Mouse (Mus musculus) bone marrow macrophage, adult 2 months (primary cell): ENCODE measurements around the gene Egln3. TPM values are rescaled to one million over a fixed set of nuclear protein-coding genes. Genes with fewer than 3 reads are reported as not detected.

Source experiments
- H3K27ac ChIP-seq: 2 replicates; pipeline ENCODE4 v1.5.1; 2012; ENCODE audit warnings: low read depth, low read length; ENCODE audit not compliant: insufficient read depth
- H3K4me1 ChIP-seq: 2 replicates; pipeline ENCODE4 v1.6.1; 2012; ENCODE audit warnings: low read length; ENCODE audit not compliant: control insufficient read depth, insufficient read depth
- H3K4me3 ChIP-seq: 2 replicates; pipeline ENCODE4 v1.5.1; 2012; ENCODE audit warnings: mild to moderate bottlenecking, low read length, moderate library complexity; ENCODE audit not compliant: insufficient read depth
- CTCF ChIP-seq: IDR thresholded peaks from 2 replicates; pipeline ENCODE4 v1.5.1; 2012; ENCODE audit warnings: low read depth, mild to moderate bottlenecking, low read length, moderate library complexity
- POLR2A ChIP-seq: IDR thresholded peaks from 2 replicates; pipeline ENCODE4 v1.6.1; 2012; ENCODE audit warnings: mild to moderate bottlenecking, low read depth, low read length, borderline replicate concordance
- polyA plus RNA-seq: library from polyadenylated mRNA; stranded (reverse); fragments of >200 nt; gene quantifications from 2 replicates; pipeline ENCODE4 v1.2.4, GENCODE M21; 2012; ENCODE audit not compliant: missing spikeins, insufficient read depth, insufficient read length

Gene Egln3
- polyA plus RNA-seq, result 1.7 and 2.5 TPM in 2 replicates

DNA sequence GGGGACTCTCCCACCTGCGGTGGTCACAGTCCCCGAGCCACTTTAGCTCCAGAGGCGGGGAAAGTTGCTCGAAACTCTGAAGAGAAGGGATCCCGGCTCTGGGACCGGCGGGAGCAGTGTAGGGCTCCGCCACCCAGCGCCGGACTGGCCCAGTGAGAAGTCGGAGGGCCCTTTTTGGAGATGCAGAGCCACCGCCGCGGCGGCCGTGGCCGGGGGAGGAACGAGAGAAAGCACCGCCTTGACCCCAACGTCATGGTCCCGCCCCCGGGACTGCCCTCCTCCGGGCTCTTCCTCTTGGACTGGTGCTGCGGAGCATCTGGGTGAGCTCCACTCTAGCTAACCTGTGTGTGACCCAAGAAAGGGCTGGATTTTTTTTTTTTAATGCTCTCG lies at the start of gene Egln3:
Gene Egln3 (minus strand): TSS at position 205 of the 390 bp plus-strand sequence.
- no peak; the same call in 1 of the 2 replicates for TF ChIP-seq POLR2A
- no peak for TF ChIP-seq CTCF
- Histone ChIP-seq H3K4me3 (peak within 1 kb of the TSS; percentile 90), H3K27ac (no peak within 1 kb of the TSS), H3K4me1 (peaks cover 17% of the 10 kb centered on the region)

DNA sequence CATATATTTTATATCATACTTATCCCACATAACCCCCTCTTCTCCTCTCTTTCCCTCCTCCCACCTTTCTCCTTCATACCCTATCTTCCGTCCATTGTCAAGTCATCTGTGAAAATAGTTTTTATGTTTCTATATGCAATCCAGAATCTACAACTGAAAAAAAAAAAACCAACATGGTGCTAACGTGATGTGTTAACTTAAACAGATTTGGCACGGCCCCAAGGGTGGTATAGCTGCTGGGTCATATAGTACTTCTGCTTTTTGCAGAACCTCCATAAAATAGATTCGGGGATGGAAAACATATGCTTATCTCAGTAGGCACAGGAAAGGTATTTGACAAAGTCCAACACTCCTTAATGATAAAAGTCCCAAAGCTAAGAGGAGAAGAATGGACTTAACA lies 49.8 kb upstream of the Egln3 start:
- no peak overlapping the region for H3K4me3 ChIP-seq
- TF ChIP-seq CTCF (no peak), POLR2A (no peak)
- peaks cover 6% of the 10 kb centered on the region for H3K4me1 ChIP-seq
- no peak overlapping the region for H3K27ac ChIP-seq

DNA sequence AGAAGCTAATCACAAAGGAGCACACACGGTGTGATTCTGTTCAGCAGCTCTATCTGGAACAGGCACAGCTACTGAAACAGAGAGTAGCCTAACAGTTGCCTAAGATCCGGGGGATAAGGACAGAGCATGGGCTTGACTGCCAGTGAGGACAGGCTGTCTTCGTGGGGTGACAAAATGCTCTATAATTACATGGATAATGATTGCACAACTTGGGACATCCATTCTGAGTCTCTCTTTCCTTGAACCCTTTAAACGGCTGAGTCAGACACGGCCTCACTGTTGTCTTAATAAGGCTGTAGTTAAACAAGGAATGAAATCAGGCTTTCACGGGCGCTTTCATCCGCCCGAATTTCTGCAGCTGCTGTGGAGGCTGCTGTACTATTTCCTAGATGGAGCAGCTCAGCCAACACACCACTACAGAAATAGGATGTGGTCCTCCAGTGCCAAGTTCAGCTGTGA lies 48.3 kb upstream of the Egln3 start:
- no peak overlapping the region for H3K27ac ChIP-seq
- H3K4me1 ChIP-seq, result peaks cover 6% of the 10 kb centered on the region
- no peak for TF ChIP-seq POLR2A
- no peak for TF ChIP-seq CTCF
- no peak overlapping the region for H3K4me3 ChIP-seq

DNA sequence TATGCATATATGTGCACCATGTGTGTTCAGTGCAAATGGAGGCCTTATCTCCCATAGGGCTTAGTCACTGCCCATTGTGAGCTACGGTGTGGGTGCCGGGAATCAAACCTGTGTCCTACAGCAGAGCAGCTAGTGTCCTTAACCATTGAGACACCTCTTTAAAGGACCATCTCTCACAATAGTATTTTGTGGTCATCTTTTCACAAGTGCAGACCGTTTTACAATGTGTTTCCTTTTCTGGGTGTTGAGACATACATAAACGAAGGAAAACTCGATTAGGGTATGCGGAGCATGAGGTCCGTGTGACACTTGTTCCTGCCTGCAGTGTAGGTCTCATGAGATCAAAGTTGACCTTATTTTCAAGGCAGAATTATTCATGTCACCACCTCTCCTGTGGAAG lies 44.2 kb upstream of the Egln3 start:
- Histone ChIP-seq H3K27ac (no peak overlapping the region), H3K4me1 (peaks cover 5% of the 10 kb centered on the region), H3K4me3 (no peak overlapping the region)
- TF ChIP-seq POLR2A (no peak), CTCF (no peak)

DNA sequence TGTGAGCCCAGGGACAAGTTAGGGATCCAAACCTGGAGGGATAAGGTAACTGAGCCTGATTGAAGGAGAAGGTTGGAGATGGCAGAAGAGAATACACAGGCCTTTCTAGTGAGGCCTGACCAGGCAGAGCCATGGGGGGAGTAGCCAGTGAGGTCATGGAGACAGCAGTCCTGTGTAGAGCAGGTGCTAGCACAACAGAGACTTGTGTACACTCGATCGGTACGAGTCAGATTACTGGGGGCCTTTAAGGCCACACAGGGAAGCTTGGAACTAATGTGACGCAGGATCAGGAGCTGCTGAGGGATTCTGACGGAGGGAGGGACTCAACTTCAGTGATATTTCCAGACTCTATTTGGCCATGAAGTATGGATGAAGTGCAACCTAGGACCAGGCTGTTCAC lies 39.5 kb upstream of the Egln3 start:
- no peaks in the 10 kb centered on the region for H3K4me1 ChIP-seq
- H3K4me3 ChIP-seq, result no peak overlapping the region
- H3K27ac ChIP-seq, result no peak overlapping the region
- TF ChIP-seq CTCF (no peak), POLR2A (no peak)

DNA sequence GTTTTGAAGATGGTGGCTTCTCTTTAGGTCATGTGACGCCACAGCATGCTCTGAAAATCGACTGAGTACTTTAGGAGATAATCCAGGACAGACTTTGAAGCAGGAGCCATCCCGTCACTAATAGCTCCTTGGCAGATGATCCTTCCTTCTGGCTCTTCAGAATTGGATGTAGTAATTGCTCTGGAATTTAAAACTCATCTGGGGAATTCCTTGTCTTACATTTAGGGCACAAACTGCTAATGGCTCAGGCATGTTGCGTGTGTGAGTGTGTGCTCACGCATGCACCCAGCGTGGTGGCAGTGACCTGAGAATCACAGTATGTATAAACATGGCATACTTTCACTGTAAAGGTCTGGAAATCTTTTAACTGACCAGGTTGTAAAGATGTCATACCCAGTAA lies 38.3 kb upstream of the Egln3 start:
- Histone ChIP-seq H3K4me3 (no peak overlapping the region), H3K27ac (no peak overlapping the region), H3K4me1 (no peaks in the 10 kb centered on the region)
- no peak for TF ChIP-seq CTCF
- no peak for TF ChIP-seq POLR2A

DNA sequence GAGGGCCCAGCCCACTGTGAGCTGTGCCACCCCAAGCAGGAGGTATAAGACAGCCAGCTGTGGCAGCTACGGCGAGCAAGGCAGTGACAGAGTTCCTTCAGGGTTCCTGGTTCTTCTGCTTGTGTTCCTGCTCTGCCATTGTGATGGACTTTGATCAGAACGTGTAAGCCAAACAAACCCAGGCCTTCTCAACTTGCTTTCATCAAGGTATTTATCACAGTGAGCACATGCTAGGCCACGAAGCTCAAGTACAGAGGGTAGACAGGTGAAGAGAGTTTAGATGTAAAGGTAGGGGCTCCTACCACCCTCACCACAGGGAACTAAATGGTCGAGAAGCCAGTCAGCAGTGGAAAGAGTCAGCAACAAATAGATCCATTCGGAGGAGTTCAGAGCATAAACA lies 30.1 kb upstream of the Egln3 start:
- Histone ChIP-seq H3K27ac (no peak overlapping the region), H3K4me3 (no peak overlapping the region), H3K4me1 (no peaks in the 10 kb centered on the region)
- no peak for TF ChIP-seq POLR2A
- TF ChIP-seq CTCF, result no peak

DNA sequence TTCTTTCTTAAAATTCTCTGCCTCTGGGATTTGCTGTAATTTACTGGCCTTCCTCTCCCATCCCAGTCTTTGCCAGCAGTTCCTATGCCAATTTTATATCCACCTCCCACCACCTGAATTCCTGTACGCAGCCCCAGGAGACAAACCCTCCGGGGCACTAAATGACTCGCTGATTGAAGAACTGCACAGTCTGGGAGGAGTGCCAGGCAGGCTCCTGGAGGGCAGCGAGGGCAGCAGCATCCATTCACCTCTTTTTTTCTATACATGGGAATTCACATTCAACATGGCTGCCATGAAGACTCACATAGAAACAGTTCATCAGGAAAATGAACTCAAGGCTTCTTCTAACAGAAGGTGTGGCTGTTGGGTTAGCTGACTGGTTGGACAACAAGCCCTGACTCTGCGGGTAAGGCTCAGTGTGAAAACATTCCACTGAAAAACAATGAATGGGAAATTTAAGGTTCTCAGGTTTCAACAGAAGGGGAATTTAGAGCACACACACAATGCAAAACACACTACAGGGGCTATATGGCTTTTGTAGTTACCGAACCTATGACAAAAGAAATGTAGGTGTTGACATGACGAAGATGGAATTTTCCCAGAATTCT lies 29.4 kb upstream of the Egln3 start:
- TF ChIP-seq CTCF, result no peak
- TF ChIP-seq POLR2A, result no peak
- Histone ChIP-seq H3K4me3 (no peak overlapping the region), H3K27ac (no peak overlapping the region), H3K4me1 (no peaks in the 10 kb centered on the region)

DNA sequence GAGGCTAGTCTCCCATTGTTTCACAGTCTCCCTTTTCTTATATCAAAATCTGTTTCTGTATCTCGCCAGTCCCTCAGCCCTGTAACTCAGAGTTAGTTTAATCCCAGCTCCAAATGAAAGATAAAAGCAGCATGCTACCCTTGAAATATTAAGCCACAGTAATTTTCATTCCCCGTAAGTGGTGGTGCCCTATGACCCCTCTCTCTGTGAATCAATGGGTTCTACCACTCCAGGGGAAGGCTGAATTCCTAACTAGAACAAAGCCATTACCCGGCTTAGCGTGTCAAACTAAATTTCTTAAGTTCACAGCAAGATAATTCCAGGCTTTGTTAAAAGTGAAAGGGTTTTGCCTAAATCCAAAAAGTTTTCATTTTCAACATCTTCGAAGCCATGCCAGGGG lies 28.8 kb upstream of the Egln3 start:
- no peak for TF ChIP-seq POLR2A
- TF ChIP-seq CTCF, result no peak
- Histone ChIP-seq H3K4me1 (no peaks in the 10 kb centered on the region), H3K4me3 (no peak overlapping the region), H3K27ac (no peak overlapping the region)

DNA sequence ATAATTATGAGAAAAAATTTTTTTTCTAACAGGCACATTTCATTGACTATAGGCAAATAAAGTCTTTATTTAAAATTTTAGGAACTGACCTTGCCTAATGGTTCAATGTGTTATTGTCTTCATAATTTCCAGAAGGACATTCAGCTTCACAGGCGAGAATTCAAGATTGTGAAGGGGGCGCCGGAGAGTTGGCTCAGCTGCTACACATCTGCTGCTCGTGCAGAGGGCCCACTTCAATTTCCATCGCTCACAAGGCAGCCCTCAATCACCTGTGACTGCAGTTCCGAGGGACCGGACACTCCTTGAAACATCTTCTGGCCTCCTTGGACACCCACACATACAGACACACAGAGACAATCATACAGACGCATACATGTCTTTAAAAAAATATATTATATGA lies 23.9 kb upstream of the Egln3 start:
- Histone ChIP-seq H3K4me1 (no peaks in the 10 kb centered on the region), H3K4me3 (no peak overlapping the region), H3K27ac (no peak overlapping the region)
- TF ChIP-seq CTCF, result no peak
- TF ChIP-seq POLR2A, result no peak
